Mouse (Mus musculus) intestine, embryonic 15.5 days (tissue): Measurements from ENCODE around the gene Fbxl21. TPM values are rescaled to one million over a fixed set of nuclear protein-coding genes. Genes with fewer than 3 reads are reported as not detected.

ENCODE experiments used
- ATAC-seq: fragments of 200-750 bp; cut with Nextera tagmentation; 2 replicates; pipeline ENCODE4 v1.8.0; 2017; ENCODE audit warnings: moderate TSS enrichment, moderate library complexity
- H3K27ac ChIP-seq: fragments of 300-500 bp; sonication (generic); 2 replicates; pipeline ENCODE4 v1.5.1; 2015; ENCODE audit warnings: mild to moderate bottlenecking, inconsistent platforms
- H3K27me3 ChIP-seq: fragments of 300-500 bp; sonication (generic); replicated peaks from 2 replicates; pipeline ENCODE4 v1.6.1; 2015; ENCODE audit warnings: inconsistent platforms
- H3K36me3 ChIP-seq: fragments of 300-500 bp; sonication (generic); 2 replicates; pipeline ENCODE4 v1.6.1; 2015; ENCODE audit warnings: inconsistent platforms
- H3K4me1 ChIP-seq: fragments of 300-500 bp; sonication (generic); replicated peaks from 2 replicates; pipeline ENCODE4 v1.6.1; 2015; ENCODE audit warnings: inconsistent platforms
- H3K4me2 ChIP-seq: fragments of 300-500 bp; sonication (generic); replicated peaks from 2 replicates; pipeline ENCODE4 v1.6.1; 2015; ENCODE audit warnings: mild to moderate bottlenecking, inconsistent platforms
- H3K4me3 ChIP-seq: fragments of 300-500 bp; sonication (generic); replicated peaks from 2 replicates; pipeline ENCODE4 v1.5.1; 2015; ENCODE audit warnings: inconsistent platforms
- H3K9ac ChIP-seq: fragments of 300-500 bp; sonication (generic); 2 replicates; pipeline ENCODE4 v1.6.1; 2015; ENCODE audit warnings: inconsistent platforms
- H3K9me3 ChIP-seq: fragments of 300-500 bp; sonication (generic); 2 replicates; pipeline ENCODE4 v1.6.1; 2016; ENCODE audit warnings: inconsistent platforms
- WGBS: fragments of 180-500 bp; shearing (Covaris S2); methylation state at CpG from one replicate; pipeline ENCODE4 v1.1.7; 2015; 5-methylcytosine and 5-hydroxymethylcytosine counted together
- polyA plus RNA-seq: library from polyadenylated mRNA; unstranded; fragments of >200 nt; fragmentation: Nextera tagmentation; extraction: Ambion mirVana; gene quantifications from 2 replicates; pipeline ENCODE4 v1.2.1, GENCODE M21; 2015

Gene Fbxl21
- polyA plus RNA-seq, 1 experiment from 2014 or later, result 2.1 TPM

GRCm38 (mm10) chr13:56559841-56560370, 37.6 kb downstream of the Fbxl21 start:
- Histone ChIP-seq H3K27me3 (no peaks in the 10 kb centered on the region), H3K4me2 (no peak overlapping the region), H3K9me3 (no peaks in the 10 kb centered on the region), H3K9ac (no peak overlapping the region), H3K27ac (no peak overlapping the region), H3K36me3 (no peaks in the 10 kb centered on the region), H3K4me1 (peaks cover 3% of the 10 kb centered on the region), H3K4me3 (no peak overlapping the region)
- 84% methylated on average over 6 of the region's 6 CpGs for WGBS
- ATAC-seq, result no peak

DNA sequence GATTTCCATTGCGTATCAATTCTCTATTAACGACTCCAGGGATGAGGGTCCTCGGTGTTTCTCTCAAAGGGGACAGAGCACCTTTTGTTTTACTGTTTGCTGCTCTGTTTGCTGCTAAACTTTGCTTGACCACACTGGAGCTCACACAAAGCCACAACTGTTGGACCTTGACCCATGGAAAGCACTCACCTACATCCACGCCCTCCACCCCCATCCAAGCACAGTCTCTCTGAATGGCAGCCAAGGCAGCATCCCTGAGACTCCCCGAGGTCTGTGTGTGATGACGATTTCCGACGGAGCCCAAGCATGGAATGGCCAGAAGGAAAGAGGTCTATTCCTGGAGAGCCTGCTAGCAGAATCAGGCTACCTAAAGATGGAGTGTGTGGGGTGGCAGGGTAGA, 38.9 kb downstream of the Fbxl21 start:
- Histone ChIP-seq H3K36me3 (no peaks in the 10 kb centered on the region), H3K9ac (no peak overlapping the region), H3K27ac (no peak overlapping the region), H3K27me3 (no peaks in the 10 kb centered on the region), H3K9me3 (no peaks in the 10 kb centered on the region), H3K4me1 (peaks cover 3% of the 10 kb centered on the region), H3K4me2 (no peak overlapping the region), H3K4me3 (no peak overlapping the region)
- WGBS, result 64% methylated on average over 8 of the region's 8 CpGs
- ATAC-seq, result no peak

GRCm38 (mm10) chr13:56563075-56563474, 40.8 kb downstream of the Fbxl21 start:
- Histone ChIP-seq H3K36me3 (no peaks in the 10 kb centered on the region), H3K4me3 (no peak overlapping the region), H3K4me1 (peaks cover 3% of the 10 kb centered on the region), H3K27me3 (no peaks in the 10 kb centered on the region), H3K4me2 (no peak overlapping the region), H3K9ac (no peak overlapping the region), H3K27ac (no peak overlapping the region), H3K9me3 (no peaks in the 10 kb centered on the region)
- 41% methylated on average over 6 of the region's 6 CpGs for whole genome bisulfite sequencing
- no peak for ATAC-seq

DNA sequence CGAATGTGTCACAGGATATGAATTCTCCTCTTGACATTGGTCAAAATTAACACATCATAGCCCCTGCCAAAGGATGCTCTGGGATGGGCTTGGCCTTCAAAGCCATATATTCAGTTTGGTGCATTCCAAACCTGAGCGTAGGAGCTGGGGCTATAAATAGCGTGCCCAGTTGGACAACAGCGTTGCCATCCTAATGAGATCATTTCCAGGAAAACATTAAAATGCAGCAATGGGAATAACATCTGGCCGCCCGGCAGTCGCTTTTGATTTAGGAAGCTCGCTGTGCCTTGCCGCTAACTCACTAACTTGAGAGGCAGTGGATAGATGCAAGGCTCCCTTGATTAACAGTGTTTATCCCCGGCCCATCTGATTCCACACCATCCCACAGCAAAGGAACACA, 44.1 kb downstream of the Fbxl21 start:
- Histone ChIP-seq H3K27me3 (no peaks in the 10 kb centered on the region), H3K27ac (peak overlapping the region; percentile 13; the same call in 1 of the 2 replicates), H3K4me3 (no peak overlapping the region), H3K4me2 (no peak overlapping the region), H3K9me3 (no peaks in the 10 kb centered on the region), H3K9ac (no peak overlapping the region), H3K4me1 (peaks cover 2% of the 10 kb centered on the region), H3K36me3 (no peaks in the 10 kb centered on the region)
- WGBS, result 45% methylated on average over 10 of the region's 10 CpGs
- ATAC-seq, result no peak; the same call in 1 of the 2 replicates

DNA sequence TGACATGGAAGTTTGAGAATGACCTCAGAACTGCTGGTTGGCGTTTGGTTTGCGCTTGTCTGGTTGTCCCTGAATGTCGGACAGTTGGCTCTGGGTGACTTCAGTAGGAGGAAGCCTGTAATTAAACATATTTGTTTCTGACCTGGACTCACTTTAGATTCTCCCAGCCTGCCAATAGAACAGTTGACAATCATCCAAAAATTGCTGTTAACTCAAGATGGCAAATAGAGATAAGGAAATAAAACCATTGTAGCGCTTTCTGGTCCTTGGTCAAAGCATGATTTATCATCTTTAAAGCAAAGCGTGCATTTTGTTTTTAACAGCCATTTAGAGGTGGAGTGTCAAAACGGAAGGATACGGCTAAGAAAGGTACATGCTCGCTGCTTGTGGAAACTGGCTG, 49.4 kb downstream of the Fbxl21 start:
- H3K9me3 ChIP-seq, result no peaks in the 10 kb centered on the region
- no peak overlapping the region for H3K4me2 ChIP-seq
- no peak overlapping the region for H3K27ac ChIP-seq
- 69% methylated on average over 8 of the region's 8 CpGs for WGBS
- no peak overlapping the region for H3K4me3 ChIP-seq
- H3K4me1 ChIP-seq, result peaks cover 22% of the 10 kb centered on the region
- H3K36me3 ChIP-seq, result no peaks in the 10 kb centered on the region
- ATAC-seq, result no peak
- no peaks in the 10 kb centered on the region for H3K27me3 ChIP-seq
- H3K9ac ChIP-seq, result no peak overlapping the region

DNA sequence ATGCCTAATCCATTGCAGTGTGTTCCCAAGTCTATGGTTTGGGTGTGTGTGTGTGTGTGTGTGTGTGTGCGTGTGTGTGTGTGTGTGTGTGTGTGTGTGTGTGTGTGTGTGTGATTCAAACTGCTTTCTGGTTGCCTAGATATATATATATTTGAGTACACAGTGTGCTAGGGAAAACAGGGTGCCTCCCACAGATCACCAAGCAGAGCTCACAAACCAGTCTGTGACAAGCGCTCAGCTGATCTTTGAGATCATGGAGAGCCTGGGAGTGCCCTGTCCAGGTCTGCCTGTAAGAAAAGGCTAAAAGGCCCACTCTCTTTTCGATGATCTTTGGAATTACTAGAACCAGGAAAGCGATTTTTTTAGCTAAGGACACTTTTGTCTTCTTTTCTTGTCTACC, 52.8 kb downstream of the Fbxl21 start:
- Histone ChIP-seq H3K4me2 (no peak overlapping the region), H3K9ac (no peak overlapping the region), H3K4me1 (peaks cover 22% of the 10 kb centered on the region), H3K4me3 (no peak overlapping the region), H3K36me3 (no peaks in the 10 kb centered on the region), H3K9me3 (no peaks in the 10 kb centered on the region), H3K27ac (peak overlapping the region; percentile 86), H3K27me3 (no peaks in the 10 kb centered on the region)
- 71% methylated on average over 4 of the region's 4 CpGs for WGBS
- ATAC-seq, result no peak

GRCm38 (mm10) chr13:56575701-56576321, 53.5 kb downstream of the Fbxl21 start:
- peak; percentile 74 for ATAC-seq

DNA sequence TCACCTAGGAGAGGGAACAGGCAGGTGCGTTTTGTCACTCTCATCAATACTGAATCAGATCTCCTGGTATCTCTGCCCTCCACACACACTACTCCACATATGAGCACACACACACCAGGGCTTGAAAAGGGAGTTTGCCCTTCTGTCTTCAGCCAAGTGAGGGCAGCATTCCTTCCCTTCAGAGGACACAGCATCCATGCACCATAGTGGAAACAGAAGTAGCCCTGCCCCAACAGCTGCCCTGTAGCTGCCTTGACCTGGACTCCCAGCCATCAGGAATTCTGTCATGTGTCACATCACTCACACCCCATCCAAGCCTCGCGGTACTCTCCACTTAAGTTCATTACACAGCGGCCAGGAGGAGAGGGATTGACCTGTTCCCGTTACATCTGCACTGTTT, 55.8 kb downstream of the Fbxl21 start:
- Histone ChIP-seq H3K27me3 (no peaks in the 10 kb centered on the region), H3K4me3 (no peak overlapping the region), H3K36me3 (no peaks in the 10 kb centered on the region), H3K27ac (no peak overlapping the region), H3K4me1 (peaks cover 45% of the 10 kb centered on the region), H3K9ac (no peak overlapping the region), H3K9me3 (no peaks in the 10 kb centered on the region), H3K4me2 (no peak overlapping the region)
- ATAC-seq, result no peak
- WGBS, result 91% methylated on average over 5 of the region's 5 CpGs

More at GRCm38 (mm10) chr13:56575701-56576321, 53.5 kb downstream of the Fbxl21 start:
- no peaks in the 10 kb centered on the region for H3K27me3 ChIP-seq
- H3K9ac ChIP-seq, result no peak overlapping the region
- no peaks in the 10 kb centered on the region for H3K36me3 ChIP-seq
- H3K4me1 ChIP-seq, result peaks cover 26% of the 10 kb centered on the region
- H3K4me2 ChIP-seq, result no peak overlapping the region
- H3K9me3 ChIP-seq, result no peaks in the 10 kb centered on the region
- H3K27ac ChIP-seq, result peak overlapping the region; percentile 86
- 25% methylated on average over 12 of the region's 12 CpGs for WGBS
- no peak overlapping the region for H3K4me3 ChIP-seq

- ATAC-seq, result no peak
- H3K4me2 ChIP-seq, result no peak overlapping the region
- H3K36me3 ChIP-seq, result no peaks in the 10 kb centered on the region
- WGBS, result 75% methylated on average over 5 of the region's 5 CpGs
- no peak overlapping the region for H3K9ac ChIP-seq
- no peak overlapping the region for H3K27ac ChIP-seq
- no peaks in the 10 kb centered on the region for H3K9me3 ChIP-seq
- no peak overlapping the region for H3K4me3 ChIP-seq
- H3K27me3 ChIP-seq, result no peaks in the 10 kb centered on the region
- H3K4me1 ChIP-seq, result peaks cover 39% of the 10 kb centered on the region
Observed at GRCm38 (mm10) chr13:56580450-56580849, 58.2 kb downstream of the Fbxl21 start.

GRCm38 (mm10) chr13:56581512-56581911, 59.2 kb downstream of the Fbxl21 start:
- Histone ChIP-seq H3K36me3 (no peaks in the 10 kb centered on the region), H3K4me2 (no peak overlapping the region), H3K27ac (peak overlapping the region; percentile 92), H3K27me3 (no peaks in the 10 kb centered on the region), H3K4me3 (no peak overlapping the region), H3K4me1 (peaks cover 31% of the 10 kb centered on the region), H3K9me3 (no peaks in the 10 kb centered on the region), H3K9ac (no peak overlapping the region)
- WGBS, result 14% methylated on average over 3 of the region's 3 CpGs
- ATAC-seq, result peak; percentile 13; the same call in 1 of the 2 replicates

- H3K9me3 ChIP-seq, result no peaks in the 10 kb centered on the region
- peaks cover 31% of the 10 kb centered on the region for H3K4me1 ChIP-seq
- ATAC-seq, result peak; percentile 97
- no peak overlapping the region for H3K9ac ChIP-seq
- no peaks in the 10 kb centered on the region for H3K27me3 ChIP-seq
- peak overlapping the region; percentile 45 for H3K4me2 ChIP-seq
- no peak overlapping the region for H3K4me3 ChIP-seq
- under 1% methylated on average over 6 of the region's 6 CpGs for WGBS
- no peaks in the 10 kb centered on the region for H3K36me3 ChIP-seq
- H3K27ac ChIP-seq, result peak overlapping the region; percentile 92
Observed at GRCm38 (mm10) chr13:56581961-56582434, 59.7 kb downstream of the Fbxl21 start.

DNA sequence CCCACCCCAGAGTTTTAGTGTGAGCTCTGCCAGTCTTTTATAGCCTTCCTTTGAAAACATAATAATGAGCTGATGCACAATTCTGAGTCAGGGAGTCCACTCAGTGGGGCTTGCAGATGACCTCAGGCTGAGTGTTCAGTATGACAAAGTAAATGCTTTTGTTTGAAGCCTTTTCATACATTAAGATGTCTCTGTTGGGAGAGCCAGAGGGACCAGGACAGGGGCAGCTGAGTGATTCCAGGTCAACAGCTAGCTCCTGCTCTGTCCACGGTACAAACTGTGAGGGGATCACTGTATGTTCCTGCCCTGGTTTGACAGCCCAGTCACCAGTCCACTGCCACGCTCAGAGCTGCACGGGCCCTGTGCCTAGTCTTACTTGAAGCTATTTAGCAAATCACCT, 60.4 kb downstream of the Fbxl21 start:
- 38% methylated on average over 3 of the region's 3 CpGs for WGBS

DNA sequence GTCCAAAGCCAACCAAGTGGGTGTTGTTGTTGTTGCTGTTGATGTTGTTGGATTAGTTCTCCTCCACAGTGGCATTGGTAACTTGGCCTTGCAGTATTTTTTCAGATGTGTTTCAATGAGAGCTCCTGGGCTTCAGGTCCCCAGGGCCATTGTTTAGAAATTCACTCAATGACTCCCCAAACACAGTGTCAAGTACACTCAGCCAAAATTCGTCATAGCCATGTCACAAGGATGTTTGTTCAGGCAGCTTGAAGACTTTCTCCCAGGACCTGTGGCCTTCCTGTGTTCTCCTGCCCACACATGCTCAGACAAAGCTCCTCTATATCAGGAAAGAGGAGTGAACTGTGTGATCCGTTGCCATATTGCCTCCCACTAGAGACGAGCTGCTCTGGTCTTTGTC, 63.8 kb downstream of the Fbxl21 start:
- 78% methylated on average over 3 of the region's 3 CpGs for WGBS
- no peak for ATAC-seq
- Histone ChIP-seq H3K4me1 (peaks cover 48% of the 10 kb centered on the region), H3K9ac (no peak overlapping the region), H3K9me3 (no peaks in the 10 kb centered on the region), H3K27me3 (no peaks in the 10 kb centered on the region), H3K27ac (no peak overlapping the region), H3K4me2 (no peak overlapping the region), H3K4me3 (no peak overlapping the region), H3K36me3 (no peaks in the 10 kb centered on the region)

More for the DNA sequence above, 60.4 kb downstream of the Fbxl21 start:
- peak overlapping the region; percentile 92 for H3K27ac ChIP-seq
- no peak overlapping the region for H3K4me3 ChIP-seq
- H3K9me3 ChIP-seq, result no peaks in the 10 kb centered on the region
- H3K36me3 ChIP-seq, result no peaks in the 10 kb centered on the region
- H3K9ac ChIP-seq, result no peak overlapping the region
- H3K4me1 ChIP-seq, result peaks cover 32% of the 10 kb centered on the region
- H3K27me3 ChIP-seq, result no peaks in the 10 kb centered on the region
- H3K4me2 ChIP-seq, result no peak overlapping the region
- ATAC-seq, result peak; percentile 44
